Comparison of ENCODE assay signal across 19 mouse cellular contexts in genomic region chr2:63920019-63920418, GRCm38 (mm10).
"Had no signal": no experiment of that assay in that cellular context is flagged by ENCODE, and none has a peak within 500 bp of the region (broad histone marks: within the 10 kb centered on the region; RNA-seq: fewer than 3 reads in every experiment).

No protein-coding gene starts in this region.

- H3K4me2 ChIP-seq: liver, embryonic 12.5 days; lung, embryonic 14.5 days; neural tube, embryonic 13.5 days; neural tube, embryonic 15.5 days; stomach, embryonic 15.5 days had no signal

- ATAC-seq: liver, embryonic 12.5 days had no signal

- H3K4me3 ChIP-seq: liver, embryonic 12.5 days; myocyte; neural tube, embryonic 13.5 days; neural tube, embryonic 15.5 days; stomach, embryonic 15.5 days had no signal

- H3K9me3 ChIP-seq: liver, embryonic 12.5 days; neural tube, embryonic 13.5 days; neural tube, embryonic 15.5 days; stomach, embryonic 15.5 days had no signal

- H3K27me3 ChIP-seq: liver, embryonic 12.5 days; neural tube, embryonic 13.5 days; neural tube, embryonic 15.5 days; stomach, embryonic 15.5 days had no signal

- DNase-seq: lung, adult 18-20 months; lung, embryonic 14.5 days; lung, postnatal 10 days; lung, postnatal 4 days; retina, postnatal 1 day; right cerebral cortex, adult 18-20 months; right cerebral cortex, postnatal 25 days; right cerebral cortex, postnatal 4 days; spleen, adult 18-20 months; thymus, adult 2 months; thymus, postnatal 25 days; thymus, postnatal 4 days had no signal

- H3K27ac ChIP-seq: liver, embryonic 12.5 days; liver, embryonic 14.5 days; neural tube, embryonic 13.5 days; neural tube, embryonic 15.5 days; stomach, embryonic 15.5 days; stomach, postnatal 0 days had no signal

- H3K9ac ChIP-seq: liver, embryonic 12.5 days; liver, embryonic 14.5 days; lung, embryonic 14.5 days; neural tube, embryonic 13.5 days; neural tube, embryonic 15.5 days; stomach, embryonic 15.5 days had no signal

- H3K36me3 ChIP-seq: liver, embryonic 12.5 days; neural tube, embryonic 13.5 days; neural tube, embryonic 15.5 days; stomach, embryonic 15.5 days had no signal

- H3K4me1 ChIP-seq: liver, embryonic 12.5 days; neural tube, embryonic 13.5 days; neural tube, embryonic 15.5 days; stomach, embryonic 15.5 days had no signal
